Mouse (Mus musculus) forebrain, postnatal 0 days (tissue): ENCODE measurements around the gene Usp40. TPM values are rescaled to one million over a fixed set of nuclear protein-coding genes. Genes with fewer than 3 reads are reported as not detected.
A peak's percentile ranks its signal among the peaks of the same experiment; 100 is the strongest.

Experiments
- ATAC-seq: fragments of 200-750 bp; cut with Nextera tagmentation; 2 replicates; pipeline ENCODE4 v1.8.0; 2017; ENCODE audit warnings: mild to moderate bottlenecking, moderate library complexity
- DNase-seq: peaks from one replicate; pipeline ENCODE4 v3.0.0-alpha.2; 2015
- H3K27ac ChIP-seq: fragments of 300-500 bp; sonication (generic); 2 replicates; pipeline ENCODE4 v1.5.1; 2014; ENCODE audit warnings: low read depth, mild to moderate bottlenecking, antibody characterized with exemption, low read length, moderate library complexity, mixed read lengths
- H3K27me3 ChIP-seq: fragments of 300-500 bp; sonication (generic); 2 replicates; pipeline ENCODE4 v1.6.1; 2014; ENCODE audit warnings: mild to moderate bottlenecking, low read length, mixed read lengths; ENCODE audit not compliant: insufficient read depth
- H3K36me3 ChIP-seq: fragments of 300-500 bp; sonication (generic); 2 replicates; pipeline ENCODE4 v1.6.1; 2014; ENCODE audit warnings: mild to moderate bottlenecking, moderate library complexity; ENCODE audit not compliant: insufficient read depth
- H3K4me1 ChIP-seq: fragments of 300-500 bp; sonication (generic); 2 replicates; pipeline ENCODE4 v1.6.1; 2014; ENCODE audit warnings: antibody characterized with exemption; ENCODE audit not compliant: insufficient read depth
- H3K4me2 ChIP-seq: fragments of 300-500 bp; sonication (generic); 2 replicates; pipeline ENCODE4 v1.6.1; 2014; ENCODE audit warnings: low read depth, mild to moderate bottlenecking, moderate library complexity
- H3K4me3 ChIP-seq: fragments of 300-500 bp; sonication (generic); 2 replicates; pipeline ENCODE4 v1.5.1; 2014; ENCODE audit warnings: low read depth, low read length, mixed read lengths
- H3K9ac ChIP-seq: fragments of 300-500 bp; sonication (generic); 2 replicates; pipeline ENCODE4 v1.6.1; 2014; ENCODE audit warnings: mild to moderate bottlenecking
- H3K9me3 ChIP-seq: fragments of 300-500 bp; sonication (generic); 2 replicates; pipeline ENCODE4 v1.6.1; 2016; ENCODE audit warnings: low read length
- CTCF ChIP-seq: sonication (generic); IDR thresholded peaks from 2 replicates; pipeline ENCODE4 v1.5.1; 2016; ENCODE audit warnings: antibody characterized with exemption, control low read depth, low read depth
- whole genome bisulfite sequencing: fragments of 180-500 bp; shearing (Covaris S2); extraction: QIAGEN DNeasy Blood & Tissue Kit; methylation state at CpG from one replicate; pipeline ENCODE4 v1.1.7; 2014; 5-methylcytosine and 5-hydroxymethylcytosine counted together
- polyA plus RNA-seq: library from polyadenylated mRNA; unstranded; fragments of >200 nt; fragmentation: Nextera tagmentation; extraction: Ambion mirVana; gene quantifications from 2 replicates; pipeline ENCODE4 v1.2.1, GENCODE M21; 2015
- total RNA-seq: library from RNA; depleted of rRNA; stranded (reverse); fragments of >200 nt; gene quantifications from 2 replicates; pipeline ENCODE4 v1.2.3, GENCODE M21; 2014

Gene Usp40
- total and polyA plus RNA-seq, 2 experiments from 2014 or later, result 8.0 to 19.0 TPM

DNA sequence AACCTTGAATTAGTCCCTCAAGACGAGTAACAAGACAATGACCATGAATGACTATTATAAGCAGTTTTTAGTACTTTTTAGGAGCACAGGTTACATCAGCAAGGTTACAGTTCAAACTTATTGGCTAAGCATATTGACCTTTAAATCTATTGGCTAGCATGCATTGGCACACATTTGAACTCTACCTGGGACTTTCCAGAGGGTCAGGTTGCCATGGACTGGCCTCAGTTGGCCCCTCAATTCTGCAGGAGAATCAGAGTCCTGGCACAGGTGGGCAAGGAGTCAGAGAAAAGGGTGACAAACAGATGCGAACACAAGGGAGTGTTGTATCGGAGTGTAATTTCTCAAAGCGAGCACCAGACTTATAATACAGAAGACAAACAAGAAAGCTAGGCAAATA is 6.3 kb upstream of the Usp40 start:
- Histone ChIP-seq H3K27ac (no peak overlapping the region), H3K27me3 (no peaks in the 10 kb centered on the region), H3K9ac (no peak overlapping the region), H3K36me3 (no peaks in the 10 kb centered on the region), H3K4me2 (no peak overlapping the region), H3K4me3 (no peak overlapping the region), H3K9me3 (no peaks in the 10 kb centered on the region), H3K4me1 (no peaks in the 10 kb centered on the region)
- no peak for ATAC-seq
- TF ChIP-seq CTCF, result no peak
- 96% methylated on average over 4 of the region's 4 CpGs for WGBS
- DNase-seq, result no peak

DNA sequence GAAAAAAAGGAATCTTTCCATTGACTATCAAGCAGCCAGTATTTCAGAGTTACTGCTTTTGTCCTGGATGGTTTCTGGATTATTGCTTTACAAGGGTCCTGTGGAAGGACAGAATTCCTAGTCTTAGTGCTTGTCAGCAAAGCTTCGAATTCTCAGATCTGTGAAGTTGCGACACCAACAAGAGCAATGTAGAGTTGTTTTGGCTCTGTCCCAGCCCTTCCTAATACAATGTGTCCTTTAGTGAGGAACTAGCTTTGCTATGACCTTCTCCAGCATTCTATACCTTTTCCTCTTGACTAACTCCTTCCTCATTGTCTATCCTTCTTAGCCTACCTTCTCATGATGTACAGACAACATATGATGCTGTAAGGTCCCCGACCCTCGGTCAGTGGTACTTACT is 5.8 kb upstream of the Usp40 start:
- no peak overlapping the region for H3K4me3 ChIP-seq
- H3K36me3 ChIP-seq, result no peaks in the 10 kb centered on the region
- no peak overlapping the region for H3K4me2 ChIP-seq
- H3K9ac ChIP-seq, result no peak overlapping the region
- H3K4me1 ChIP-seq, result no peaks in the 10 kb centered on the region
- H3K27me3 ChIP-seq, result no peaks in the 10 kb centered on the region
- no peak for DNase-seq
- WGBS, result 94% methylated on average over 4 of the region's 4 CpGs
- ATAC-seq, result no peak
- H3K27ac ChIP-seq, result no peak overlapping the region
- no peak for TF ChIP-seq CTCF
- H3K9me3 ChIP-seq, result no peaks in the 10 kb centered on the region

DNA sequence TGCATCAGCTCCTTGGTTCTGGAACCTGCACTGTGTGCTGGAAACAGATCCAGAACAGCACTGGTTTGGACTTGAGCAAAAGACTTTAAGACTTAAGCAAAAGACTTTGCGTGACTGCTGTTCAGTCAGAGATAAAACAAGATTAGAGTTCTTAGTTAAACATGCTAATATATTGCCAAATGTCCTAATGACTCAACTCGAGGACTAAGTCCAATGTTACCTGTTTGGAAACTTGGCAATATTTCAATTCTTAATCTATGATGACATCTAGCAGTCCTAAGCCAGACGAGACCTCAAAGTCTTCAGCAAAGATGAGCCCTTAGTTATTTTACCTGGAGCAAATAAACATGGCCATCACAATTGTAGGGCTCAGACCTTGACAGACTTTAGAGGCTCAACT is 5.4 kb upstream of the Usp40 start:
- Histone ChIP-seq H3K36me3 (no peaks in the 10 kb centered on the region), H3K27me3 (no peaks in the 10 kb centered on the region), H3K4me3 (no peak overlapping the region), H3K4me1 (no peaks in the 10 kb centered on the region), H3K9me3 (no peaks in the 10 kb centered on the region), H3K9ac (no peak overlapping the region), H3K27ac (no peak overlapping the region), H3K4me2 (no peak overlapping the region)
- no peak for DNase-seq
- TF ChIP-seq CTCF, result no peak
- 83% methylated on average over 3 of the region's 3 CpGs for whole genome bisulfite sequencing
- no peak for ATAC-seq

DNA sequence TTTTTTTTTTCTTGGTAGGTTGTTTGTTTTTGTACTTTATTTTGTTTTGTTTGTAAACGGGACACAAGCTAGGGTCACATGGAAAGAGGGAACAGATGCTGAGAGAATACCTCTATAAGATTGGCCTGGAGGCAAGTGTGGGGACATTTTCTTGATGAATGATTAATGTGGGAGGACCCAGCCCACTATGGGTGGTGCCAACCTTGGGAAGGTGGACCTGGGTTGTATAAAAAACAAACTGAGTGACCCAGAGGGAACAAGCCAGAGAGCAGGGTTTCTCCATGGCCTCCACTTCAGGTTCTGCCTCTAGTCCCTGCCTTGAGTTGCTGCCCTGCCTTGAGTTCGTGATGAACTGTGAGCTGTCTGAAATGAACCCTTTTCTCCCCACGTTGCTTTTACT is 1.2 kb upstream of the Usp40 start:
- Histone ChIP-seq H3K9me3 (no peaks in the 10 kb centered on the region), H3K4me3 (no peak overlapping the region), H3K4me1 (0 out of 2 replicates have a peak, but pooled peaks cover 4% of the 10 kb centered on the region), H3K27ac (no peak overlapping the region), H3K4me2 (no peak overlapping the region), H3K36me3 (peaks cover 3% of the 10 kb centered on the region; the same call in 1 of the 2 replicates), H3K9ac (no peak overlapping the region), H3K27me3 (no peaks in the 10 kb centered on the region)
- DNase-seq (no peak), ATAC-seq (no peak)
- no peak for TF ChIP-seq CTCF
- WGBS, result 82% methylated on average over 3 of the region's 3 CpGs

DNA sequence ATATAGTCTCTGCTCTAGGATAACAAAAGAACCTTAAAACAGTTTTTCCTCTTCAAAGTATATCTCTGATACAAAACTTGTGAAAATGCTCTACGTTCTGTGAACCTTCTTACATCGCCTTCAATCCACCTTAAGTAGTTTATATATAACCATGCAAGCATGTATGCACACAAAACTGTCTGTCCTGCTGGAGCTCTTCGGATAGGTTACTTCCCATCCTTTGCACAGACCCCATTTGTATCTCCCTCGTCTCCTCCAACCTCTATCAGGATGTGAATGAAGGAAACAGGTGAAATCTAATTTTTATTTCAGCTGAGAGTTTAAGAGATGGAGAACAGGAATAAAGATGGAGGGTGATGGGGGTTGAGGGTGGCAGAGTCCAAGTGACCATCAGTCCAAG is 384 bp upstream of the Usp40 start:
- Histone ChIP-seq H3K36me3 (peaks cover 7% of the 10 kb centered on the region), H3K4me2 (peak overlapping the region; percentile 57), H3K9ac (peak overlapping the region; percentile 84), H3K27ac (peak overlapping the region; percentile 90; the same call in 1 of the 2 replicates), H3K4me1 (0 out of 2 replicates have a peak, but pooled peaks cover 4% of the 10 kb centered on the region), H3K4me3 (peak overlapping the region; percentile 70), H3K27me3 (no peaks in the 10 kb centered on the region), H3K9me3 (no peaks in the 10 kb centered on the region)
- ATAC-seq, result peak; percentile 15; the same call in 1 of the 2 replicates
- WGBS, result 39% methylated on average over 4 of the region's 4 CpGs
- DNase-seq, result no peak
- no peak for TF ChIP-seq CTCF

DNA sequence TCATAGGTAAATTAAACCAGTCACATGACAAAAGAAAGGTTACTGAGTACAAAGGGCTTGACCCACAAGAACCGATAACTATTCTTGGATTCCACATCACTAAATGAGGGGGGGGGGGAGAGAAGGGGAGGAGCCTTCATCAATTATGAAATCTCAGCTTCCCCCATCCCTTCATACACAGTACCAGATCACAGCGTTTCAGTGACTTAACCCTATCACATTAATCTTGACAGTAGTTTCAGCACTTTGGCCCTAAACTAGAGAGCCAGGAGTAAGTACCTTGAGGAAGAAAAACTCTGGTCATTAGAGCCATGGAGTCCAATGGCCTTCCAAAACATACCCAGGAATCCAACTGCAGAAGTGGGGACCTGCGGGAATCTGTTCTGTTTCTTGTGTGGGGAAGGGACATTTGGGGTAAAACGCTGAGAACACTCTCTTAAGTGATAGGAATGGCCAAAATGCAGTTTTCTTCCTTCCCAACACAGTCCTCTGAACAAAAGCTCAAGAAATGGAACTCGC is 600 bp downstream of the Usp40 start:
- peaks cover 9% of the 10 kb centered on the region for H3K36me3 ChIP-seq
- DNase-seq (no peak), ATAC-seq (peak; percentile 39)
- no peaks in the 10 kb centered on the region for H3K27me3 ChIP-seq
- H3K4me2 ChIP-seq, result peak overlapping the region; percentile 57
- TF ChIP-seq CTCF, result no peak
- peak overlapping the region; percentile 84 for H3K9ac ChIP-seq
- peak overlapping the region; percentile 90 for H3K27ac ChIP-seq
- WGBS, result 1% methylated on average over 5 of the region's 5 CpGs
- H3K4me1 ChIP-seq, result 0 out of 2 replicates have a peak, but pooled peaks cover 4% of the 10 kb centered on the region
- H3K9me3 ChIP-seq, result no peaks in the 10 kb centered on the region
- peak overlapping the region; percentile 70 for H3K4me3 ChIP-seq

DNA sequence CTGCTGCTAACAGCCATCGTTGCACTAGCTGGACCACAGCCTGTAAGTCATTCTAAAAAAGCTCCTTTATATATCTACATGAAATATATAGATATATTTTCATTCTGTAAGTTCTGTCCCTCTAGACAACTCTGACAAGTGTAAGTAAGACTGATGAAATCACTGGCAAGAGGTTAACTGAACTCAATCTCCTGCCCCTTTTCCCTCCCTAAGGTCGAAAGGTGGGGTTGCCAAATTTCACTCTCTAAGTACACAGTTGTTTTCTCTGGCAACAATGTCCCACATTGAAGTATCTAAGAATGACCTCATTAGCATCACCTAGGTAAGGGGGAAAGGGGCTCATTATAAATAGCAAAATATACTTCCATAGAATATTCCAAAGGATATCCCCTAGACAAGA is 15.6 kb downstream of the Usp40 start:
- H3K36me3 ChIP-seq, result peaks cover 55% of the 10 kb centered on the region
- no peak overlapping the region for H3K9ac ChIP-seq
- no peaks in the 10 kb centered on the region for H3K9me3 ChIP-seq
- ATAC-seq (no peak), DNase-seq (no peak)
- no peaks in the 10 kb centered on the region for H3K27me3 ChIP-seq
- 99% methylated on average over 2 of the region's 2 CpGs for WGBS
- H3K4me2 ChIP-seq, result no peak overlapping the region
- TF ChIP-seq CTCF, result no peak
- H3K4me3 ChIP-seq, result no peak overlapping the region
- H3K4me1 ChIP-seq, result no peaks in the 10 kb centered on the region
- no peak overlapping the region for H3K27ac ChIP-seq
